Mouse (Mus musculus): ENCODE data around the gene Tsc22d2.

- TF ChIP-seq POLR2A (IDR thresholded peaks at IDR 0.05; ENCODE audit: control insufficient read depth, extremely low read depth, insufficient read depth, low read length, poor library complexity) (no peak), CTCF (IDR thresholded peaks at IDR 0.05; ENCODE audit: borderline replicate concordance, control insufficient read depth, extremely low read depth, insufficient read depth, low read length, poor library complexity) (no peak)
Measured at GRCm38 (mm10) chr3:58511581-58511980, 97.1 kb downstream of the Tsc22d2 start.

Data from thymus, adult 2 months (tissue).